Mouse (Mus musculus): ENCODE results near the gene Acot7. TPM values are rescaled to one million over a fixed set of nuclear protein-coding genes. Genes with fewer than 3 reads are reported as not detected.
A peak's percentile ranks its signal among the peaks of the same experiment; 100 is the strongest.

Acot7 gene
- polyA plus RNA-seq, 1 experiment from 2014 or later, result 276 TPM

DNA sequence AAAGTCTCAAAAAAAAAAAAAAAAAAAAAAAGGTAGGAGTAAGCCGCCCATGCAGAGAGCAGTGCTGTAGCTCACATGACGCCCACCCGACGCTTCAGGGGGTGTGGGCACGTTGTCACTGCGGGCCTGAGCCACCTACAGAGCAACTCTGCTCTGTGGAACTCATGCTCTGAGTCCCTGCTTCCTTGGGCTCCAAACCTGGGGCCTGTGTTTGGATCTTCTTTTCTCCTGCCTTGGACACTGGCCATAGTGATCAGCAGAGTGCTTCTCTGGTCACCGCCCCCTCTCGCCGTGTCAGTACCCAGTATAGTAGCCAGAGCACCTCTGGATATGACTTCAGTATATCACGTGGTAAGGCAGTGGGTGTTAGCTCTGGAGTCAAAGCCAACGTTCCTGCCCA, 35.0 kb downstream of the Acot7 start:
- no peak for ATAC-seq (ENCODE audit: low FRiP score, low TSS enrichment)
- peaks cover 24% of the 10 kb centered on the region; the same call in 1 of the 2 replicates for H3K27me3 ChIP-seq (ENCODE audit: control insufficient read depth, insufficient read depth, low read length)
- H3K27ac ChIP-seq (replicated peaks; ENCODE audit: low read depth, low read length), result no peak overlapping the region
- H3K9ac ChIP-seq (replicated peaks; ENCODE audit: low read length), result no peak overlapping the region
- no peak overlapping the region for H3K4me3 ChIP-seq (replicated peaks; ENCODE audit: low read depth, low read length)
- 77% methylated on average over 11 of the region's 11 CpGs for WGBS
- no peaks in the 10 kb centered on the region for H3K4me1 ChIP-seq (ENCODE audit: control insufficient read depth, insufficient read depth, low read length)
- H3K36me3 ChIP-seq (ENCODE audit: control insufficient read depth, insufficient read depth, low read length), result no peaks in the 10 kb centered on the region; the same call in 1 of the 2 replicates
- DNase-seq, result no peak
- no peak overlapping the region for H3K4me2 ChIP-seq (ENCODE audit: low read length)
- no peaks in the 10 kb centered on the region for H3K9me3 ChIP-seq (ENCODE audit: control insufficient read depth, low read length)

- 36% methylated on average over 6 of the region's 6 CpGs for WGBS
- Histone ChIP-seq H3K4me2 (ENCODE audit: low read length) (no peak overlapping the region), H3K4me1 (ENCODE audit: control insufficient read depth, insufficient read depth, low read length) (no peaks in the 10 kb centered on the region), H3K4me3 (replicated peaks; ENCODE audit: low read depth, low read length) (no peak overlapping the region), H3K9ac (replicated peaks; ENCODE audit: low read length) (no peak overlapping the region), H3K36me3 (ENCODE audit: control insufficient read depth, insufficient read depth, low read length) (peaks cover 9% of the 10 kb centered on the region), H3K27ac (replicated peaks; ENCODE audit: low read depth, low read length) (no peak overlapping the region), H3K9me3 (ENCODE audit: control insufficient read depth, low read length) (no peaks in the 10 kb centered on the region), H3K27me3 (ENCODE audit: control insufficient read depth, insufficient read depth, low read length) (peaks cover 32% of the 10 kb centered on the region)
- ATAC-seq (ENCODE audit: low FRiP score, low TSS enrichment) (peak; percentile 74; the same call in 1 of the 2 replicates), DNase-seq (peak; percentile 95)
Observed at GRCm38 (mm10) chr4:152213760-152214480, 36.0 kb downstream of the Acot7 start.

DNA sequence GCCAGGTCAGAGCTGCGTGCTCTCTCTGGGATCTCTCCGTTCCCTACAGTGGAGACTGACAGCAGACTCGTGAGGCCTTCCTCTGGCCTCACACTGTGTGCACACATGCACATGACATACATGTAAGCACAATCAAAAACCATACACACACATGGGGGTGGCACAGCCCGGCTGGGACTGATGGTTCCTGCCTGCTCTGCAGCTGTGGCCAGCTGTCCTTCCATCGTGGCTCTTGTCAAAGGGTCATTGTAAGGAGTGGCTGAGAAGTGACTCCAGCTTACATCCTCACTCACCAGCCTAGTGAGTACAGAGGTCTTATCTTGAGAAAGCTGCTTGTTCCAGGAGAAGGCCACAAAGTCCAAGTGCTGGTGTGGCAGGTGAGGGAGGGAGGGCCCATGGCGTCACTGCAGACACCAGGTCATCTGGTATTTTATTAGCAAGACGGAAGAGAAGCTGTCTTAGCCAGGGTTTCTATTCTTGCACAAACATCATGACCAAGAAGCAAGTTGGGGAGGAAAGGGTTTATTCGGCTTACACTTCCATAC, 37.0 kb downstream of the Acot7 start:
- ATAC-seq (ENCODE audit: low FRiP score, low TSS enrichment), result no peak
- WGBS, result 86% methylated on average over 8 of the region's 8 CpGs
- H3K4me2 ChIP-seq (ENCODE audit: low read length), result no peak overlapping the region
- no peaks in the 10 kb centered on the region for H3K9me3 ChIP-seq (ENCODE audit: control insufficient read depth, low read length)
- DNase-seq, result no peak
- no peaks in the 10 kb centered on the region for H3K4me1 ChIP-seq (ENCODE audit: control insufficient read depth, insufficient read depth, low read length)
- H3K4me3 ChIP-seq (replicated peaks; ENCODE audit: low read depth, low read length), result no peak overlapping the region
- H3K9ac ChIP-seq (replicated peaks; ENCODE audit: low read length), result no peak overlapping the region
- H3K27me3 ChIP-seq (ENCODE audit: control insufficient read depth, insufficient read depth, low read length), result peaks cover 37% of the 10 kb centered on the region
- peaks cover 10% of the 10 kb centered on the region for H3K36me3 ChIP-seq (ENCODE audit: control insufficient read depth, insufficient read depth, low read length)
- no peak overlapping the region for H3K27ac ChIP-seq (replicated peaks; ENCODE audit: low read depth, low read length)

GRCm38 (mm10) chr4:152219591-152219990, 41.7 kb downstream of the Acot7 start:
- 95% methylated on average over 3 of the region's 3 CpGs for WGBS
- DNase-seq (no peak), ATAC-seq (ENCODE audit: low FRiP score, low TSS enrichment) (no peak)
- Histone ChIP-seq H3K4me3 (replicated peaks; ENCODE audit: low read depth, low read length) (no peak overlapping the region), H3K4me2 (ENCODE audit: low read length) (no peak overlapping the region), H3K9me3 (ENCODE audit: control insufficient read depth, low read length) (no peaks in the 10 kb centered on the region), H3K9ac (replicated peaks; ENCODE audit: low read length) (no peak overlapping the region), H3K4me1 (ENCODE audit: control insufficient read depth, insufficient read depth, low read length) (peaks cover 23% of the 10 kb centered on the region), H3K27ac (replicated peaks; ENCODE audit: low read depth, low read length) (no peak overlapping the region), H3K27me3 (ENCODE audit: control insufficient read depth, insufficient read depth, low read length) (peaks cover 54% of the 10 kb centered on the region), H3K36me3 (ENCODE audit: control insufficient read depth, insufficient read depth, low read length) (peaks cover 16% of the 10 kb centered on the region)

DNA sequence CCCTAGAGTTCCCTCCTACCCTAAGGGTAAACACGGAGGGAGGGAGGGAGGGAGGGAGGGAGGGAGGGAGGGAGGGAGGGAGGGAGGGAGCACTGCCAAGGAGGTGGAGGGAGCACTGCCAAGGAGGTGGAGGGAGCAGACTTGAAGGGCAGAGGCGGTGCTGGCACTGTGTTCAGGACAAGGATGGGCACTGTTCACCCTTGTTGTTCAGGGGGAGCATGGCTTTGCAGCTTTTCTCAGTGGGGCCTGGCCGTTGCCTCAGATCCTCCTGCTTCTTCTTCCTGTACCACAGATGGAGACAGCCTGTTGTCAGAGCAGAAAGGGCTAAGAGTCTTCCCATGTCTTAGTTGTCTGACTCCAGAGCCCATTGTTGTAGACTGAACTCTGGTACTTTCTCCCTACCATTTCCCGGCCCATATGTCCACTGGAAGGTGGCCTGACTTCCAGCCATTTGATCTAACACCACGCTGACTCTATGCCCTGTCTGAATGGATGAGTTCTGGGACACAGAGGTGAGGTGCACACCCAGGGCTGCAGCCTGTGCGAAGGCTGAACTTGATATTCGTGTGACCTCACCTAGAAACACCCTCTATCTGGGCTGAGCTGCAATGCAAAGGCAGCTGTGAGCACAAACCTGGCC, 43.0 kb downstream of the Acot7 start:
- Histone ChIP-seq H3K4me3 (replicated peaks; ENCODE audit: low read depth, low read length) (no peak overlapping the region), H3K4me2 (ENCODE audit: low read length) (peak overlapping the region; percentile 25), H3K9me3 (ENCODE audit: control insufficient read depth, low read length) (no peaks in the 10 kb centered on the region), H3K27ac (replicated peaks; ENCODE audit: low read depth, low read length) (peak overlapping the region; percentile 82), H3K36me3 (ENCODE audit: control insufficient read depth, insufficient read depth, low read length) (peaks cover 17% of the 10 kb centered on the region), H3K4me1 (ENCODE audit: control insufficient read depth, insufficient read depth, low read length) (peaks cover 23% of the 10 kb centered on the region), H3K27me3 (ENCODE audit: control insufficient read depth, insufficient read depth, low read length) (peaks cover 54% of the 10 kb centered on the region), H3K9ac (replicated peaks; ENCODE audit: low read length) (no peak overlapping the region; the same call in 1 of the 2 replicates)
- peak; percentile 19 for DNase-seq
- ATAC-seq (ENCODE audit: low FRiP score, low TSS enrichment), result peak; percentile 53
- WGBS, result 39% methylated on average over 7 of the region's 7 CpGs

GRCm38 (mm10) chr4:152221411-152221887, 43.5 kb downstream of the Acot7 start:
- DNase-seq, result peak; percentile 86
- peaks cover 49% of the 10 kb centered on the region for H3K27me3 ChIP-seq (ENCODE audit: control insufficient read depth, insufficient read depth, low read length)
- WGBS, result 3% methylated on average over 9 of the region's 9 CpGs

DNA sequence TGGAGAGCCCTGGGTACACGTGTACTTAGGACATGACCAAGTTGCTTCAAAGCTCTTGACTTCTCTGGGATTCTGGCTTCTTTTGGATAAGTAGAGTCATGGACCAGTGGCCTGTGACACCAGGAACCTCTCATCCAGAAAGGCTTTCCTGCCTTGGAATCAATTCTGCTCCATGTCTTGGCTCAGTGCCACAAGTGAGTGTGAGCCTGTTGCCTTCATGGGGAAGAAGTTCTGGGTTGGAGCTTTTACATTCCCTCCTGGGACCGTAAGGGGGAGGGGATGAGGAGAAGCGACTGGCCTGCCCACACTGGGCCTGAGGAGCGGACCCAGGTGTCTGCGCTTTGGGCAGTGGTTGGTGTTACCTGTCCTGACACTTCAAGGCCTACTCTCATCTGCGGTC, 44.2 kb downstream of the Acot7 start:
- no peak overlapping the region for H3K4me3 ChIP-seq (replicated peaks; ENCODE audit: low read depth, low read length)
- H3K36me3 ChIP-seq (ENCODE audit: control insufficient read depth, insufficient read depth, low read length), result peaks cover 17% of the 10 kb centered on the region
- H3K27ac ChIP-seq (replicated peaks; ENCODE audit: low read depth, low read length), result peak overlapping the region; percentile 82
- peaks cover 43% of the 10 kb centered on the region for H3K27me3 ChIP-seq (ENCODE audit: control insufficient read depth, insufficient read depth, low read length)
- ATAC-seq (ENCODE audit: low FRiP score, low TSS enrichment) (no peak), DNase-seq (peak; percentile 46)
- 72% methylated on average over 6 of the region's 6 CpGs for WGBS
- no peaks in the 10 kb centered on the region for H3K9me3 ChIP-seq (ENCODE audit: control insufficient read depth, low read length)
- peaks cover 23% of the 10 kb centered on the region for H3K4me1 ChIP-seq (ENCODE audit: control insufficient read depth, insufficient read depth, low read length)
- no peak overlapping the region for H3K9ac ChIP-seq (replicated peaks; ENCODE audit: low read length)
- no peak overlapping the region for H3K4me2 ChIP-seq (ENCODE audit: low read length)

More at GRCm38 (mm10) chr4:152221411-152221887, 43.5 kb downstream of the Acot7 start:
- Histone ChIP-seq H3K9ac (replicated peaks; ENCODE audit: low read length) (no peak overlapping the region; the same call in 1 of the 2 replicates), H3K4me2 (ENCODE audit: low read length) (peak overlapping the region; percentile 25), H3K36me3 (ENCODE audit: control insufficient read depth, insufficient read depth, low read length) (peaks cover 17% of the 10 kb centered on the region), H3K9me3 (ENCODE audit: control insufficient read depth, low read length) (no peaks in the 10 kb centered on the region), H3K27ac (replicated peaks; ENCODE audit: low read depth, low read length) (peak overlapping the region; percentile 82), H3K4me1 (ENCODE audit: control insufficient read depth, insufficient read depth, low read length) (peaks cover 23% of the 10 kb centered on the region), H3K4me3 (replicated peaks; ENCODE audit: low read depth, low read length) (no peak overlapping the region)
- ATAC-seq (ENCODE audit: low FRiP score, low TSS enrichment), result peak; percentile 85

- no peak overlapping the region for H3K4me2 ChIP-seq (ENCODE audit: low read length)
- H3K4me3 ChIP-seq (replicated peaks; ENCODE audit: low read depth, low read length), result no peak overlapping the region
- 77% methylated on average over 1 of the region's 1 CpGs for WGBS
- peaks cover 17% of the 10 kb centered on the region for H3K36me3 ChIP-seq (ENCODE audit: control insufficient read depth, insufficient read depth, low read length)
- peaks cover 39% of the 10 kb centered on the region for H3K27me3 ChIP-seq (ENCODE audit: control insufficient read depth, insufficient read depth, low read length)
- no peaks in the 10 kb centered on the region for H3K9me3 ChIP-seq (ENCODE audit: control insufficient read depth, low read length)
- no peak for DNase-seq
- peaks cover 23% of the 10 kb centered on the region for H3K4me1 ChIP-seq (ENCODE audit: control insufficient read depth, insufficient read depth, low read length)
- H3K9ac ChIP-seq (replicated peaks; ENCODE audit: low read length), result no peak overlapping the region
- H3K27ac ChIP-seq (replicated peaks; ENCODE audit: low read depth, low read length), result no peak overlapping the region
- no peak for ATAC-seq (ENCODE audit: low FRiP score, low TSS enrichment)
Observed at GRCm38 (mm10) chr4:152222513-152222912, 44.6 kb downstream of the Acot7 start.

Measured in midbrain, embryonic 14.5 days (tissue).